Mouse (Mus musculus): Measurements from ENCODE around the gene Cdk20. TPM values are rescaled to one million over a fixed set of nuclear protein-coding genes. Genes with fewer than 3 reads are reported as not detected.

Cdk20 gene
- total RNA-seq, 1 experiment, result 6.0 TPM

- Histone ChIP-seq H3K4me3 (ENCODE audit: insufficient read depth in 1 of 2, low read depth in 1 of 2, low read length in 2 of 2, poor library complexity in 1 of 2, severe bottlenecking in 1 of 2) (no peak overlapping the region), H3K9me3 (ENCODE audit: control insufficient read depth, insufficient read depth, low read depth, low read length) (no peaks in the 10 kb centered on the region), H3K9ac (ENCODE audit: insufficient read depth, low read depth, low read length, poor library complexity, severe bottlenecking) (no peak overlapping the region), H3K4me1 (ENCODE audit: control insufficient read depth in 2 of 2, insufficient read depth in 2 of 2, low read length in 2 of 2, poor library complexity in 1 of 2) (no peaks in the 10 kb centered on the region), H3K27ac (ENCODE audit: insufficient read depth, low read depth, low read length, poor library complexity, severe bottlenecking) (no peak overlapping the region), H3K36me3 (ENCODE audit: control insufficient read depth, insufficient read depth, low read length, poor library complexity, severe bottlenecking) (no peaks in the 10 kb centered on the region)
- DNase-seq (ENCODE audit: low read depth, low spot score), result no peak
- TF ChIP-seq MAFK (IDR thresholded peaks at IDR 0.05; ENCODE audit: insufficient read depth, low read depth, low read length), result no peak
- TF ChIP-seq HCFC1 (IDR thresholded peaks at IDR 0.05; ENCODE audit: borderline replicate concordance, insufficient read depth, low read length), result no peak
- TF ChIP-seq CHD2 (IDR thresholded peaks at IDR 0.05; ENCODE audit: low read depth, low read length), result no peak
- no peak for TF ChIP-seq ZC3H11A (IDR thresholded peaks at IDR 0.05; ENCODE audit: borderline replicate concordance, low read depth, low read length)
- no peak for TF ChIP-seq ZNF384 (IDR thresholded peaks at IDR 0.05; ENCODE audit: low read depth, low read length)
- in situ Hi-C loops (cut with MboI; ENCODE audit: low sequenced_read_pairs in 2 of 2, unreplicated experiment in 2 of 2), result no loop called here
Measured at GRCm38 (mm10) chr13:64415659-64416058, 16.5 kb upstream of the Cdk20 start.

- Histone ChIP-seq H3K9me3 (ENCODE audit: control insufficient read depth, insufficient read depth, low read depth, low read length) (no peaks in the 10 kb centered on the region), H3K9ac (ENCODE audit: insufficient read depth, low read depth, low read length, poor library complexity, severe bottlenecking) (no peak overlapping the region), H3K4me1 (ENCODE audit: control insufficient read depth in 2 of 2, insufficient read depth in 2 of 2, low read length in 2 of 2, poor library complexity in 1 of 2) (0 out of 4 replicates have a peak, but pooled peaks cover 0 to 3% of the 10 kb centered on the region in 2 experiments), H3K36me3 (ENCODE audit: control insufficient read depth, insufficient read depth, low read length, poor library complexity, severe bottlenecking) (no peaks in the 10 kb centered on the region), H3K27ac (ENCODE audit: insufficient read depth, low read depth, low read length, poor library complexity, severe bottlenecking) (no peak overlapping the region), H3K4me3 (ENCODE audit: insufficient read depth in 1 of 2, low read depth in 1 of 2, low read length in 2 of 2, poor library complexity in 1 of 2, severe bottlenecking in 1 of 2) (no peak overlapping the region)
- in situ Hi-C loops (cut with MboI; ENCODE audit: low sequenced_read_pairs in 2 of 2, unreplicated experiment in 2 of 2), result no loop called here
- no peak for TF ChIP-seq CHD2 (IDR thresholded peaks at IDR 0.05; ENCODE audit: low read depth, low read length)
- DNase-seq (ENCODE audit: low read depth, low spot score), result no peak
Measured at GRCm38 (mm10) chr13:64416955-64417601, 15.0 kb upstream of the Cdk20 start.

- Histone ChIP-seq H3K36me3 (ENCODE audit: control insufficient read depth, insufficient read depth, low read length, poor library complexity, severe bottlenecking) (no peaks in the 10 kb centered on the region), H3K4me1 (ENCODE audit: control insufficient read depth in 2 of 2, insufficient read depth in 2 of 2, low read length in 2 of 2, poor library complexity in 1 of 2) (0 out of 4 replicates have a peak, but pooled peaks cover 0 to 3% of the 10 kb centered on the region in 2 experiments), H3K4me3 (ENCODE audit: insufficient read depth in 1 of 2, low read depth in 1 of 2, low read length in 2 of 2, poor library complexity in 1 of 2, severe bottlenecking in 1 of 2) (no peak overlapping the region), H3K27ac (ENCODE audit: insufficient read depth, low read depth, low read length, poor library complexity, severe bottlenecking) (no peak overlapping the region), H3K9me3 (ENCODE audit: control insufficient read depth, insufficient read depth, low read depth, low read length) (no peaks in the 10 kb centered on the region), H3K9ac (ENCODE audit: insufficient read depth, low read depth, low read length, poor library complexity, severe bottlenecking) (no peak overlapping the region)
- no peak for DNase-seq (ENCODE audit: low read depth, low spot score)
- in situ Hi-C loops (cut with MboI; ENCODE audit: low sequenced_read_pairs in 2 of 2, unreplicated experiment in 2 of 2), result no loop called here
- TF ChIP-seq ZNF384 (IDR thresholded peaks at IDR 0.05; ENCODE audit: low read depth, low read length) (no peak), MAFK (IDR thresholded peaks at IDR 0.05; ENCODE audit: insufficient read depth, low read depth, low read length) (peak; percentile 83)
Measured at GRCm38 (mm10) chr13:64420847-64421246, 11.3 kb upstream of the Cdk20 start.

GRCm38 (mm10) chr13:64421386-64421785 lies 10.7 kb upstream of the Cdk20 start:
- no peak overlapping the region for H3K4me3 ChIP-seq (ENCODE audit: insufficient read depth in 1 of 2, low read depth in 1 of 2, low read length in 2 of 2, poor library complexity in 1 of 2, severe bottlenecking in 1 of 2)
- no peak for TF ChIP-seq MAFK (IDR thresholded peaks at IDR 0.05; ENCODE audit: insufficient read depth, low read depth, low read length)
- TF ChIP-seq CHD2 (IDR thresholded peaks at IDR 0.05; ENCODE audit: low read depth, low read length), result no peak
- no peak for TF ChIP-seq ZC3H11A (IDR thresholded peaks at IDR 0.05; ENCODE audit: borderline replicate concordance, low read depth, low read length)
- no peak for TF ChIP-seq ZNF384 (IDR thresholded peaks at IDR 0.05; ENCODE audit: low read depth, low read length)
- TF ChIP-seq HCFC1 (IDR thresholded peaks at IDR 0.05; ENCODE audit: borderline replicate concordance, insufficient read depth, low read length), result no peak
- in situ Hi-C loops (cut with MboI; ENCODE audit: low sequenced_read_pairs in 2 of 2, unreplicated experiment in 2 of 2), result no loop called here
- no peaks in the 10 kb centered on the region for H3K36me3 ChIP-seq (ENCODE audit: control insufficient read depth, insufficient read depth, low read length, poor library complexity, severe bottlenecking)
- H3K9ac ChIP-seq (ENCODE audit: insufficient read depth, low read depth, low read length, poor library complexity, severe bottlenecking), result no peak overlapping the region
- DNase-seq (ENCODE audit: low read depth, low spot score), result no peak
- H3K4me1 ChIP-seq (ENCODE audit: control insufficient read depth in 2 of 2, insufficient read depth in 2 of 2, low read length in 2 of 2, poor library complexity in 1 of 2), result 0 out of 4 replicates have a peak, but pooled peaks cover 0 to 3% of the 10 kb centered on the region in 2 experiments
- 0 out of 2 replicates have a peak overlapping the region, but pooled peaks have one; percentile 12 for H3K27ac ChIP-seq (ENCODE audit: insufficient read depth, low read depth, low read length, poor library complexity, severe bottlenecking)
- no peaks in the 10 kb centered on the region for H3K9me3 ChIP-seq (ENCODE audit: control insufficient read depth, insufficient read depth, low read depth, low read length)

Measured in ES-E14 (cell line).